Mouse (Mus musculus) thymus, adult 2 months (tissue): ENCODE measurements around the gene Gm5565.

Experiments
- CTCF ChIP-seq: fragments of 200-500 bp; IDR thresholded peaks from 2 replicates; pipeline ENCODE4 v1.5.1; 2012; ENCODE audit warnings: mild to moderate bottlenecking, control low read depth, low read length, moderate library complexity, borderline replicate concordance; ENCODE audit not compliant: control insufficient read depth, poor library complexity, insufficient read depth; ENCODE audit errors: extremely low read depth
- POLR2A ChIP-seq: fragments of 200-500 bp; IDR thresholded peaks from 2 replicates; pipeline ENCODE4 v1.6.1; 2012; ENCODE audit warnings: mild to moderate bottlenecking, low read length, control low read depth, moderate library complexity; ENCODE audit not compliant: control insufficient read depth, poor library complexity, insufficient read depth; ENCODE audit errors: extremely low read depth

DNA sequence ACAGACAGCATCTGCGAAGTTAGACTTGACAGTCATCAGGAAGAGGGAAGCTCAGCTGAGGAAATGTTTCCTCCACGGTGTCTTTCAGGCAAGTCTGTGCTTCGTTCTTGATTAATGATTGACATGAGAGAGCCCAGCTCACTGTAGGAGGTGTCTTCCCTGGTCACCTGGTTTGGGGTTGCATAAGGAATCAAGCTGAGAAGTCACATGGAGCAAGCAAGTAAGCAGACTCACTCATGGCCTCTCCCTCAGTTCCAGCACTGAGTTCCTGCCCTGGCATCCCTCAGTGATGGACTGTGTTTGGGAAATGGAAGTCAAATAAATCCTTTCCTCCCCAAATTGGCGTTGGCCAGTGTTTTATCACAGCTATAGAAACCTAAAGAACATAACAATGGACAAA is 29.8 kb upstream of the Gm5565 start:
- TF ChIP-seq POLR2A (no peak), CTCF (no peak)
